Mouse (Mus musculus) embryonic facial prominence, embryonic 13.5 days (tissue): ENCODE measurements around the gene 2010111I01Rik. TPM values are rescaled to one million over a fixed set of nuclear protein-coding genes. Genes with fewer than 3 reads are reported as not detected.

Experiments used
- ATAC-seq: fragments of 200-750 bp; cut with Nextera tagmentation; 2 replicates; pipeline ENCODE4 v1.8.0; 2017; ENCODE audit warnings: low read depth; ENCODE audit not compliant: insufficient number of reproducible peaks, insufficient read depth, low FRiP score, low TSS enrichment
- H3K27ac ChIP-seq: fragments of 300-500 bp; sonication (generic); 2 replicates; pipeline ENCODE4 v1.5.1; 2015; ENCODE audit warnings: moderate library complexity, mild to moderate bottlenecking, inconsistent platforms
- H3K27me3 ChIP-seq: fragments of 300-500 bp; sonication (generic); 2 replicates; pipeline ENCODE4 v1.6.1; 2015; ENCODE audit warnings: mild to moderate bottlenecking, inconsistent platforms
- H3K36me3 ChIP-seq: fragments of 300-500 bp; sonication (generic); 2 replicates; pipeline ENCODE4 v1.6.1; 2015; ENCODE audit warnings: mild to moderate bottlenecking, inconsistent platforms
- H3K4me1 ChIP-seq: fragments of 300-500 bp; sonication (generic); 2 replicates; pipeline ENCODE4 v1.6.1; 2015; ENCODE audit warnings: inconsistent platforms
- H3K4me2 ChIP-seq: fragments of 300-500 bp; sonication (generic); 2 replicates; pipeline ENCODE4 v1.6.1; 2015; ENCODE audit warnings: moderate library complexity, mild to moderate bottlenecking, inconsistent platforms
- H3K4me3 ChIP-seq: fragments of 300-500 bp; sonication (generic); 2 replicates; pipeline ENCODE4 v1.5.1; 2015; ENCODE audit warnings: mild to moderate bottlenecking, inconsistent platforms
- H3K9ac ChIP-seq: fragments of 300-500 bp; sonication (generic); 2 replicates; pipeline ENCODE4 v1.6.1; 2015; ENCODE audit warnings: mild to moderate bottlenecking, inconsistent platforms
- H3K9me3 ChIP-seq: fragments of 300-500 bp; sonication (generic); 2 replicates; pipeline ENCODE4 v1.6.1; 2016; ENCODE audit warnings: inconsistent platforms
- WGBS: fragments of 180-500 bp; shearing (Covaris S2); methylation state at CpG from one replicate; pipeline ENCODE4 v1.1.7; 2015; ENCODE audit warnings: mixed read lengths; 5-methylcytosine and 5-hydroxymethylcytosine counted together
- polyA plus RNA-seq: library from polyadenylated mRNA; unstranded; fragments of >200 nt; fragmentation: Nextera tagmentation; extraction: Ambion mirVana; gene quantifications from 2 replicates; pipeline ENCODE4 v1.2.1, GENCODE M21; 2015

Gene 2010111I01Rik
- polyA plus RNA-seq, 1 experiment from 2014 or later = 254 TPM

DNA sequence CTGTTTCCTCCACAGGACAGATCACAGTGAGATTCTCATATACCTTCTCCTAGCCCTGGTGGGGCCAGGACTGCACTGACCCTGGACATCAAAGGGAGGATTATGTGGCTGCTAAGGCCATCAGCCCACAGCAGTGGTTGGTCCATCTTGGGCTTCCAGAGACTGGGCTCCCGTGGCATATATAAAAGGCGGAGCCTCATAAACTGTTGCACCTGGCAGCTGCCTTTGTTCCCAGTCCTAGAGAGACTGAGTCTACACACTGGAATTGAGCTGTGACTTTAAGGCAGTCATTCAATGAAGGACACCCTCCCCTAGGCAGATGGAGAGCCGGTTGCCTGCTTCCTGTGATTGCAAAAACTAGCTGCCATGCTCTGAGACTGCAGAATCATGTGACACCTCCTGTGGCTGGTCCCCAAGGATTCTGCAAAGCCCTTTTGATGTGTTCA lies 337.1 kb downstream of the 2010111I01Rik start:
- Histone ChIP-seq H3K4me2 (no peak overlapping the region), H3K36me3 (peaks cover 82% of the 10 kb centered on the region), H3K9me3 (no peaks in the 10 kb centered on the region), H3K9ac (no peak overlapping the region), H3K4me1 (peaks cover 27% of the 10 kb centered on the region), H3K4me3 (no peak overlapping the region), H3K27me3 (no peaks in the 10 kb centered on the region), H3K27ac (no peak overlapping the region)
- 45% methylated on average over 3 of the region's 3 CpGs for WGBS
- ATAC-seq = no peak

DNA sequence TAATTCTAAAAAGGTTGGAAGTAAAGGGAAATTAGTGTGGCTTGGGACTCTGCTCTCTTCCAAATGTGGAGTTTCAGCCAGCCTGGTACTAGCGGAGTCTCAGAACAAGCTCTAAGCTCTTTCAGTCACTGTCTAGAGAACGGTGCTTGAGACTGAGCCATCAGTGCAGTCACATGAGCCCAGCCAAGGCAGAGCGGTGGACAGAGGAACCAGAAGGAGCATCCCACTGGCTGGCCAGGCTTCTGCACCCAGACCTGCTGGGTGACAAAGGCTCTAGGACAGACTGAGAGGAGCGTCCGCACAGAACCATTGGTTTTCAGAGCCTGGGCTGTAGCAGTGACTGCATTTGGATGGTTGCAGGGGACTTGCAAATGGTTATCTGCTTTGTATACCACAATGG lies 337.7 kb downstream of the 2010111I01Rik start:
- H3K27ac ChIP-seq = no peak overlapping the region
- WGBS = 92% methylated on average over 5 of the region's 5 CpGs
- no peak overlapping the region for H3K4me2 ChIP-seq
- H3K4me1 ChIP-seq = peaks cover 27% of the 10 kb centered on the region
- H3K36me3 ChIP-seq = peaks cover 76% of the 10 kb centered on the region
- no peak overlapping the region for H3K4me3 ChIP-seq
- H3K27me3 ChIP-seq = no peaks in the 10 kb centered on the region
- H3K9ac ChIP-seq = no peak overlapping the region
- H3K9me3 ChIP-seq = no peaks in the 10 kb centered on the region
- ATAC-seq = no peak

DNA sequence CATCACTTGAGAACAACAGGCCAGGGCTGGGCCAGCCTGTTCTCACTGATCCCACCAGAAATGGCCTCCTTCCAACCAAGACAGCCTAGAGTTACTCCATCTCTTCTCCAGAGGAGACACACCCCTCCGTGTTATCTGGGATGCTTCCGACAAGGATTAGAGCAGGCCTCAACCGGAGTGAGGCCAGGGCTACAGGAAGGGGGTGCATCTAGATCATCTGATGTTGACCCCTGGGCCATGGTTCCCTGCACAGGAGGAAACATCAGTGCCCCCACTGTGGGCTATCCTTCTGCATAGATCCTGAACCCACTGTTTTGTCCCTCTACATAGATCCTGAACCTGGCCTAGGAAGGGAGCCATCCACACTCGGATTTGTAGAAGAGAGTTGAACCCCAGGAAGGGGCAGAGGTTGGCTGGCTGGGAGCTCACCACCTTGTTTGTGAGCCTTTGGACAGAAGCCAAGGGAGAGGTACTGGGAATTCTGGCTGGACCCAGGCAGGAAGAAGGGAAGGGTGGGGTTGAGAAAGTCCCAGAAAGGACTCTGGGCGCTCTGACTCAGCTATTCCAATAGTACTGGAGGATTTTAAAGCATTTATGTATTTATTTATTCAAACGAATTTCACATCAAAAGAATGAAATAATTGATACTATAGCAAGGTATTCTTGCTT lies 339.6 kb downstream of the 2010111I01Rik start:
- Histone ChIP-seq H3K36me3 (peaks cover 57% of the 10 kb centered on the region), H3K27ac (peak overlapping the region; percentile 44), H3K9me3 (no peaks in the 10 kb centered on the region), H3K4me1 (peaks cover 23% of the 10 kb centered on the region), H3K9ac (no peak overlapping the region), H3K4me2 (no peak overlapping the region), H3K27me3 (no peaks in the 10 kb centered on the region), H3K4me3 (no peak overlapping the region)
- WGBS = 76% methylated on average over 6 of the region's 6 CpGs
- ATAC-seq = 0 out of 2 replicates have a peak, but pooled peaks have one; percentile 29

DNA sequence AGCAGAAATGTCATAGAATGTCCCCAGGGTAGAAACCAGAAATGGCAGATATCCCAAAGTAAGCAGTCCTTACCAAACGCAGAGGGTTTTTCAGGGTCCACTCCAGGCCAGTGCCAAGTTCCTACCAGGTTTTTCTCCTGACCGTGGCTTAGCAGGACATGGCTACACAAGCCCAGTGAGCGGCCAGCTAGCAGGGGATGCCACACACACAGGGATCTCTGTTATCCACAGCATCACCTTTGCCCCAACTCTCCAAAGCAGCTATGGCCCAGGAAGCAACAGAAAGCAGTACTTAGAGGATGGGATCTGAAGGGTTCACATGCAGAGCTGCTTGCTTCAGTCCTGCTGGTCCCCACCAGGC lies 340.1 kb downstream of the 2010111I01Rik start:
- WGBS = 56% methylated on average over 3 of the region's 3 CpGs
- H3K27ac ChIP-seq = peak overlapping the region; percentile 51
- no peak overlapping the region for H3K4me2 ChIP-seq
- H3K4me1 ChIP-seq = peaks cover 23% of the 10 kb centered on the region
- ATAC-seq = no peak
- no peaks in the 10 kb centered on the region for H3K27me3 ChIP-seq
- peaks cover 54% of the 10 kb centered on the region for H3K36me3 ChIP-seq
- no peaks in the 10 kb centered on the region for H3K9me3 ChIP-seq
- H3K4me3 ChIP-seq = no peak overlapping the region
- H3K9ac ChIP-seq = no peak overlapping the region

DNA sequence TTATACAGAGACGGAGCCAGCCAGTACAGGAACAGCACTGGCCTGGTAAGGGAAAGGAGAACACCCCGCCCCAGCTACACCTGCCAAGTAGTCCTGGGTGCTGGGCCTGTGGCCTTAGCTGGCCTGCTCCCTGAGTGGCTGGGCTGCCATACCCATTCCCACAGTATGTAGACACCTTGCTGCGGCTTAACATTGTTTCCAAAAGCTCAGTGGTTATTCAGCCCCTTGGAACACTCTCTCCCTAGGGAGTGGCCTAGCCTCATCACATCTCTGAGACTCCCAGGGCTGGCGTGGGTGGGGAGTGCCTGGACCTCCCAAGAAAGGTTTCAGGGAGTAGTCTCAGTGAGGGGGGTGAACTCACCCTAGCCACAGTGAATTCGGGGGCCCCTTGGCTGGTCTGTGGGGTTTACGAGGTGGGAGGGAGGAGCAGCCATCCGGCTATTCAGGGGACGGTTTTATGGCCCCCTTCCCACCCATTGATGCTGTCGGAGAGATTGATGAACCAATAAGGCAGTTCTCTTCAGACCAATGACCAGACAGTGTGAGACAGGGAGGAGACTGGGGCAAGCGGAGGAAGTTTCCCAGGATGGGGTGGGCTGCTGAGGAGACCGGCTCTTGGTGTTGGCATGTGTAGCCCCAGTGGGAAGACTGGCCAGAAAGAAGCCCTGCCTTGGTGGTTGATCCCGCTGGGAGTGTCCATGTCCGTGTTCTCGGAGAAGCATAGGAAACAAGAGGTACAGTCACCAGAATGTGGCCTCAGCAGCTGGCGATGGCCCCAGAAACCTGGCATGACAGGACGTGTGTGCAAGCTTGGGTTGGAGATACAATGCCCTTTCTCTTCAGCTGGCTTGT lies 340.7 kb downstream of the 2010111I01Rik start:
- no peaks in the 10 kb centered on the region for H3K27me3 ChIP-seq
- no peak overlapping the region for H3K4me2 ChIP-seq
- 80% methylated on average over 16 of the region's 16 CpGs for WGBS
- ATAC-seq = no peak
- H3K36me3 ChIP-seq = peaks cover 47% of the 10 kb centered on the region
- H3K9me3 ChIP-seq = no peaks in the 10 kb centered on the region
- peak overlapping the region; percentile 51 for H3K27ac ChIP-seq
- no peak overlapping the region for H3K4me3 ChIP-seq
- peaks cover 23% of the 10 kb centered on the region for H3K4me1 ChIP-seq
- no peak overlapping the region for H3K9ac ChIP-seq

DNA sequence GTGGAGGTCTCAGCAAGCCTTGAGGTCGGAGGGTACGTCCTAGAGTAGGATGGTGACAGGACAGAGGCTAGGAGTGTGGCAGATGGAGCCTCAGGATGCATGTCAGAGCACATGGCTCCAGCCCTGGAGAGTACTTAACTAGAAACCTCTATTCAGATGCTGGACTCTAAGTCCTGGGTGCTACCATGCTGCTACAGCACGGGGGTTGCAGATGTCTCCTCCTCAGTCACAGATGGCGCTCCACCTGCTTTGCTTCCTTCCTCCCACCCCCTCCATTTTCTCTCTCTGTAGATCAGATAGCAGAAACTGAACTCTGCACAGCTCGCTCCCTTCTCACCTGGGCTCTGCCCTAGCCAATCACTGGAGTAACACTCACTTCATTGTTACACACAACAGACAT lies 342.1 kb downstream of the 2010111I01Rik start:
- 90% methylated on average over 5 of the region's 5 CpGs for WGBS

DNA sequence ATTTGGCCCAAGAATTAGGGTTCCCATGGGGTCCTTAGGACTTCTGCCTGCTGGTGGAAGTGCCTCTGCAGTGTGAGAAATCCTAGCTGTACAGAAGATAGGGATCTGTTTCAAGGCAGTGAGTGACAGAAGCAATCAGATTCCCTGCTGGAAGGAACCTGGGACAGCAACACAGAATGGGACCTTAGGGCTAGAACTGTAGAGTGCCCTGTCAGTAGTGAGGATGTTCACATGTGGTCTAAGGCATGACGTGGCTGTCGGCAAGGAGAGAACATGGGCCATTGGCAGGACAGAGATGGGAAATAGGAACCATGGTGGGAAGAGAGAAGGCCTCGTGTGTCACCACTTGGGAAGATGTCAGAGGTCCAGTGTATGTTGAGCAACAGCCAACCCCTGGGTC lies 344.9 kb downstream of the 2010111I01Rik start:
- Histone ChIP-seq H3K9me3 (no peaks in the 10 kb centered on the region), H3K4me1 (peaks cover 22% of the 10 kb centered on the region), H3K4me2 (no peak overlapping the region), H3K36me3 (peaks cover 14% of the 10 kb centered on the region), H3K27me3 (no peaks in the 10 kb centered on the region), H3K4me3 (no peak overlapping the region), H3K9ac (no peak overlapping the region), H3K27ac (no peak overlapping the region)
- no peak for ATAC-seq
- 73% methylated on average over 3 of the region's 3 CpGs for WGBS

More for the DNA sequence above, 342.1 kb downstream of the 2010111I01Rik start:
- Histone ChIP-seq H3K27ac (0 out of 2 replicates have a peak overlapping the region, but pooled peaks have one; percentile 39), H3K4me2 (no peak overlapping the region), H3K36me3 (peaks cover 41% of the 10 kb centered on the region), H3K4me3 (no peak overlapping the region), H3K9me3 (no peaks in the 10 kb centered on the region), H3K27me3 (no peaks in the 10 kb centered on the region), H3K4me1 (peaks cover 16% of the 10 kb centered on the region), H3K9ac (no peak overlapping the region)
- no peak for ATAC-seq

DNA sequence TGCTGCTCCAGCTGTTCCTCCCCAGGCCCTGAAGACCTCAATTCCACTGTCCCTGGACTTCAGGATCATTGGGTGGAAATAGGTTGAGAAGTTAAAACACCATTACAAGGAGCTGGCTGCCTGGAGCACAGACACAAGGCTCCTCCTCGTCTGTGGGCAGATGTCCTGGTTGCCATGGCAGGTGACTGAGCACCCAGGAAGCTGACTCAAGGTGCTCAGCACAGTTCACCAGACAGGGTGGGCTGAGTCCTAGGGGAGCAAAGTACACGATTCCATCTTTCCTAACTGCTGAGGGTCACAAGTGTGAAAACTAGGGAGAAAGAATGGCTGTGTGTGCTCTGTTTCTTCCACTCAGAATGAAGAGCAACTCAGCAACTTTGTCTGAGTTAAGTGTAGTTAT lies 346.5 kb downstream of the 2010111I01Rik start:
- 0 out of 2 replicates have a peak overlapping the region, but pooled peaks have one; percentile 28 for H3K27ac ChIP-seq
- no peak overlapping the region for H3K4me2 ChIP-seq
- ATAC-seq = no peak
- H3K36me3 ChIP-seq = peaks cover 7% of the 10 kb centered on the region
- WGBS = 67% methylated on average over 2 of the region's 2 CpGs
- no peaks in the 10 kb centered on the region for H3K9me3 ChIP-seq
- no peak overlapping the region for H3K9ac ChIP-seq
- H3K4me3 ChIP-seq = no peak overlapping the region
- H3K4me1 ChIP-seq = peaks cover 16% of the 10 kb centered on the region
- H3K27me3 ChIP-seq = no peaks in the 10 kb centered on the region

DNA sequence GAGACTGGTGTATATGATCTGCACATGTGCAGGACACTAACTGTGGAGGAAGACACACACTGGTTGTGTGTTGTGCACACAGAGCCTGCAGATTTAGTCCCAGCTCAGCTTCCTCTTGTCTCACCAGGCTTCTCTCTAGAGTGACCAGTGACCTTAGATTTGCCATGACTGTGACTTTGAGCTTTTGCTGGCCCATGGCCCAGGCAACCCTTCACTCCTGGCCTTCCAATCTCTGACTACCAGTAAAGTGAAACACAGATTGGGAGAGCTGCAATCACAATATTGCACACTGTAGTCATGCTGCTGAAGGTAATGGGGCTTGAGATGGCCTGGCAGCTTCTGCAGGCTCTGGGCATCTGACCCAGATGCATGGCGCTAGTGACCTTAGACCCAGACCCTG lies 348.6 kb downstream of the 2010111I01Rik start:
- no peak overlapping the region for H3K9ac ChIP-seq
- H3K27ac ChIP-seq = 0 out of 2 replicates have a peak overlapping the region, but pooled peaks have one; percentile 44
- H3K4me2 ChIP-seq = no peak overlapping the region
- H3K27me3 ChIP-seq = no peaks in the 10 kb centered on the region
- peaks cover 22% of the 10 kb centered on the region for H3K4me1 ChIP-seq
- 87% methylated on average over 1 of the region's 1 CpGs for WGBS
- no peaks in the 10 kb centered on the region for H3K9me3 ChIP-seq
- no peak overlapping the region for H3K4me3 ChIP-seq
- peaks cover 7% of the 10 kb centered on the region for H3K36me3 ChIP-seq
- no peak for ATAC-seq

DNA sequence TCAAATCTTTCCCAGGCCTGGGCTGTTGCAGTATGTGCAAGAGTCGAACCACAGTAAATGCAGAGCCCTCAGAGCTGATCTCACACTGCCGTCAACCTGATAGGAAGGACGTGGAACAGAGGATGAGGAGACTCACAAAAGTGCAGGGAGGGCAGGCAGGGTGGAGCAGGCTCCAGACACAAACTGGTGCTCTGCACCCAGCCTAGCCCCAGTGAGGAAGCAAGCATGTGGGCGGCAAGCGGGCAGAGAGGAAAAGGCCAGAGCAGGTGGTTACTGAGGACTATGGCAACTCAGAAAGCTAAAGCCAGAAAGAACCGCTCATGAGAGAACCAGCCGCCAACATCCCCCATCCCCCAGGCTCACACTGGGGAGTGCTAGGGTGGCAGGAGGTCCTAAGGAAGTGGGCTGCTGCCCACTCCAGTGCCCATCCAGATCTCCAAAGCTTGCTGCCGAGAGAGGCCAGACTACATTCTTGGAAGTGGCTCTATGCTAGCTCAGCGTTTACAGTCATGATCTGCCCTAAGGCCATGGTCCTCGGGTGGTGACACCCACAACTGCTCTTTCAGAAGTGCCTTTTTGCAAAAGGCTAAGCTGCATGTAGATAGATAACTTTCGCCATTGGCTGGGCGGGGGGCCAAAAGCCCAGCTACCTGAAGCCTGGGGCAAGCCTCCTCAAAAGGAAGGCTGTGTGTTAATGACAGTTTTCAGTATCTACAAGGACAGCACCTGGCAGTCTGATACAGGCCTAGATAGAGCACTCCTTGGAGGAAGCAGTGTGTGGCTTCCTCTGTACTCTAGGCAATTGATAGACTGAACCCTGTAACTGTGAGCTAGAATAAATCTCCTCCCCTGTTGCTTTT lies 349.3 kb downstream of the 2010111I01Rik start:
- Histone ChIP-seq H3K4me2 (no peak overlapping the region), H3K27me3 (no peaks in the 10 kb centered on the region), H3K27ac (peak overlapping the region; percentile 44), H3K36me3 (peaks cover 7% of the 10 kb centered on the region), H3K4me1 (peaks cover 26% of the 10 kb centered on the region), H3K4me3 (no peak overlapping the region), H3K9ac (no peak overlapping the region), H3K9me3 (no peaks in the 10 kb centered on the region)
- 68% methylated on average over 12 of the region's 12 CpGs for WGBS
- no peak for ATAC-seq

DNA sequence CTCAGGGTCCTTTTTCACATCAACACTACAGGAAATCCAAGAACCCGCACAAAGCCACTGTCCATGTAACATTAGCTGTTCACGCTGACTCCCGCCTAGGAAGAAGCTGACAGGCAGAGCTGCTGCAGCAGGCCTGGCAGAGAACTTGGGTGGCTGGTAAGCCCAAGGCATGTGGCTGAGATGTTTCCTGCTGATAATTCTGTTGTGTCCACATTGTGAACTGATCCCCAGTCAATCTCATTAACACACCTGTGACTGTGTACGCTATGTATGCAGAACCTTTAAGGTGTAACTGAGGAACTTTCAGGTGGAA lies 349.9 kb downstream of the 2010111I01Rik start:
- WGBS = 51% methylated on average over 4 of the region's 4 CpGs

More for the DNA sequence above, 349.9 kb downstream of the 2010111I01Rik start:
- peaks cover 26% of the 10 kb centered on the region for H3K4me1 ChIP-seq
- no peaks in the 10 kb centered on the region for H3K9me3 ChIP-seq
- H3K27me3 ChIP-seq = no peaks in the 10 kb centered on the region
- no peak overlapping the region for H3K9ac ChIP-seq
- H3K36me3 ChIP-seq = peaks cover 7% of the 10 kb centered on the region
- ATAC-seq = no peak
- peak overlapping the region; percentile 44 for H3K27ac ChIP-seq
- H3K4me2 ChIP-seq = no peak overlapping the region
- no peak overlapping the region for H3K4me3 ChIP-seq
